Mouse (Mus musculus) brain, embryonic 14.5 days (tissue): Measurements from ENCODE around the gene Psip1. TPM values are rescaled to one million over a fixed set of nuclear protein-coding genes. Genes with fewer than 3 reads are reported as not detected.

ENCODE experiments used
- DNase-seq: peaks from one replicate; pipeline ENCODE4 v3.0.0-alpha.2; 2011; ENCODE audit warnings: low read depth
- CTCF ChIP-seq: fragments of 200-500 bp; IDR thresholded peaks from 2 replicates; pipeline ENCODE4 v1.5.1; 2012; ENCODE audit warnings: inconsistent platforms, mild to moderate bottlenecking, moderate library complexity, borderline replicate concordance; ENCODE audit not compliant: insufficient read depth, insufficient read length; ENCODE audit errors: extremely low read depth
- POLR2A ChIP-seq: fragments of 200-500 bp; IDR thresholded peaks from 2 replicates; pipeline ENCODE4 v1.6.1; 2012; ENCODE audit warnings: mild to moderate bottlenecking, inconsistent platforms, borderline replicate concordance; ENCODE audit not compliant: poor library complexity, insufficient read depth, insufficient read length, severe bottlenecking; ENCODE audit errors: extremely low read depth
- polyA plus RNA-seq: library from polyadenylated mRNA; depleted of rRNA; stranded (reverse); fragments of >200 nt; gene quantifications from 2 replicates; pipeline ENCODE4 v1.2.3, GENCODE M21; 2012

Psip1 gene
- polyA plus RNA-seq, 1 experiment, result 298 TPM

DNA sequence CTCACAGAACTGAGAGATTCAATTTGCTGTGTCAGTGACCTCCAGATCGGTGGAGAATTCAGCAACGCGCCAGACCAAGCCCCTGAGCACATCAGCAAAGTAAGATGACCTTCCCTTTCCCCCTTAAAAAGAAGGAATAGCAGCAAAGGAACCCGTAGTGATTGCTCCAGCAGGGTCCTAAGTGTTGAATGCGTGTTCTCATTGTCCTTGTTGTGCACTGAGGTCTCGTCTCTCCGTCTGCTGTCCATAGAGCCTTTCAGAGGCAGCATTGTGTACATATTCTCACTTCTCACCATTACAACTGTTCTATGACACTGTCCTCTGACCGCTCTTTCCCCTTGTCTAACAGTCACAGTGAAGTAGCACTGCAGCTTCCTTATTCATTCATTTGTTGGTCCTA is 49.9 kb downstream of the Psip1 start:
- TF ChIP-seq CTCF (no peak), POLR2A (no peak)
- no peak for DNase-seq

DNA sequence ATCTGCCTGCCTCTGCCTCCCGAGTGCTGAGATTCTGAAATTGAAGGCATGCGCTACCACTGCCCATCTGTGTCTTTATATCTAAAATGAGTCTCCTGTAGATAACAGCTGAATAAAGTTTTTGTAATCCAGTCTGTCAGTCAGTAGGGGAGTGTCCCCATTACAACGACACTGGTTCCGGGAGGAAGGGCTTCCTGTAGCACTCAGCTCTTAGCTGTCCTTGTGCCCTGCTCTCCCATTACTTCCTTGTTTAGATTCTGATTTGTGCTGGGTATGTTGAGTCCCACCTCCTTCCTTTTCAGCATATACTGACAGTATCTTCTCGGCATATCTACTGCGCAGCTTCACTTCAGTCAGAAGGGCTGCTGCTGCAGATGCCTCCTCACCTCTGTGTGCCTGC is 53.4 kb downstream of the Psip1 start:
- no peak for TF ChIP-seq CTCF
- TF ChIP-seq POLR2A, result no peak
- DNase-seq, result no peak

DNA sequence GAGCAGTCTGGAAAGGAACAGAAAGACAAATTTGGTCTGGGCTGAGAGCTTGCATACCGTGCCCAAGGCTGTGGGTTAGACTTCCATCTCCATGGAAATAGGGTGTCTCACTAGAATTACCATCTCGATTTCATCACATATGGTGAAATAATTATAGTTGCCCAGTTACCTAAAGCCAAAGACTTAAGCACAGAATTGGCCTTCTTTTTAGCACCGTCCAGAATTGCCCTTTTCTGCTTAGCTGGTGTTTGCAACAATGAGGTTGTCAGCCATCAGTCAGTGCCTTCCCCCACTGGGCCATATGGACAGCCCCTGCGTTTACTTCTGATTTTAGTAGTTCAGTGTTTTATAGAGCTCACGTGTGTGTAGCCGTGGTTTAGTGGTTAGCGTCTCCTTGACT is 54.3 kb downstream of the Psip1 start:
- no peak for DNase-seq
- TF ChIP-seq POLR2A (no peak), CTCF (no peak)

GRCm38 (mm10) chr4:83428845-83429244 is 57.4 kb downstream of the Psip1 start:
- no peak for DNase-seq
- TF ChIP-seq CTCF (peak; percentile 10; the same call in 1 of the 2 replicates), POLR2A (no peak)

DNA sequence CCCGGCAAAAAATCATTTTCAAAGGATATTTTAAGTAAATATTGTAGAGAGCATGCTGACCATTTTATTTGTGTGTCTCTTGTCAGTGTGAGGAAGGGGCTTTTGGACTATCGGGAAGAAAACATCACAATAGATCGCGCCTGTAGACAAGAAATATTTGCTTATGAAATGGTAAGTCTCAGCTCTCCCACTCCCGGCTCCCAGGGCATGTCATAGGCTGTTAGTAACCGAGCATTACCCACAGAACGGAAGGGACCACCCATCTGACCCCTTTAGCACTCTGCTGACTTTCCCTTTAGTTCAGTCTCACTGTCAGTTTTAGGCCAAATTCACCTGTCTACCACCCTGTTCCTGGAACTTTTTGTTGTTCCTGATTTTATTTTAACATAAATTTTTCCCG is 58.6 kb downstream of the Psip1 start:
- DNase-seq, result no peak
- TF ChIP-seq CTCF, result no peak
- TF ChIP-seq POLR2A, result no peak

GRCm38 (mm10) chr4:83427141-83427540 is 59.1 kb downstream of the Psip1 start:
- no peak for TF ChIP-seq CTCF

DNA sequence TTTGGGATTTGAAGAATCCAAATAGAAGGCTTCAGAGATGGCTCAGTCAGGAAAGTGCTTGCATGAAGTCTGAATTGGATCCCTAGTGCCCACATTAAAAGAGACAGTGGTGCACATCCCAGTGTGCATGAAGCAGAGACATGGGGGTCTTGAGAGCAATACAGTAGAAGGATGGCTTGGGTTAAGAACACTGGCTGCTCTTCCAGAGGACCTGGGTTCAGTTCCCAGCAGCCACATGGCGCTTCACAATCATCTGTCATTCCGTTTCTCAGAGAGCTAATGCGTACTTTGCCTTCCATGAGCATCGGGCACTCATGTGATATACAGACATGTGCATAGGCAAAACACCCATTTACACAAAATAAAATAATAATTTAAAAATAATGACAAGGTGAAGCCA is 61.1 kb downstream of the Psip1 start:
- TF ChIP-seq POLR2A, result no peak
- no peak for TF ChIP-seq CTCF
- no peak for DNase-seq

More at GRCm38 (mm10) chr4:83427141-83427540, 59.1 kb downstream of the Psip1 start:
- DNase-seq, result no peak

DNA sequence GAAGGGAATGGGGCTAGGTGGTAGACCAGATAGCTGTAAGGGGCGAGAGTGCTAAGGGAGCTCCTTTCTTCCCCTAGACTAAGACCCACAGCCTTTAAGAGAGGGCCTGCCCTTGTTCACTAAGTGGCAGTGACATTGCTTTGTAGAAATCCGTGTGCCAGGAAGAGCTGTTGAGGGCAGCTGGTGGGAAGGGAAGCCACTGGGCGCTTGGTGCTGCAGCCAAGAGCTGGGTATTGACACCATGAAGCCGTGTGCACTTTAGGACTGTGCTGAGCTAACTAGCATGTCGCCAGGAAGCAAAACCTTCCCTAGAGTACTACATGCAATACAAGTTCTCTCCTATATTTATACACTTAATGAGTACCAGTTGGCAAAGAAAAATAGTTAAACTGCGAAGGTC is 62.6 kb downstream of the Psip1 start:
- no peak for DNase-seq
- TF ChIP-seq CTCF (no peak), POLR2A (no peak)

GRCm38 (mm10) chr4:83418781-83419180 is 67.5 kb downstream of the Psip1 start:
- no peak for TF ChIP-seq CTCF
- no peak for TF ChIP-seq POLR2A
- DNase-seq, result no peak

DNA sequence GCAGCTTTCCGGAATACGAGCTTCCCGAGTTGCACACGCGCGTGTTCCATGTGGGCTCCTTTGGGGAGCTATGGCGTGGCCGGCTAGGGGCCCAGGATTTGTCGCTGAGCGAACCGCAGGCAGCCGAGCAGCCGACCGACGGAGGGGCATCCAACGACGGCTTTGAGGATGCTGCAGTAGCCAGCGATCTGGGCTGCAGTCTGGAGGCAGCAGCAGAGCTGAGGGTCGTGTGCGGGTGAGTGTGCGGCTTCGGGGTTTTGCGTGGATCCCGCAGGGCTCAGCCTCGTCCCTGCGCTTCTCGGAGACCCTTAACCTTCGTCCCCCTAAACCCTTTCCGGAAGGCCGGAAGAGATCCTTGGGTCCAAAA is 68.5 kb downstream of the Psip1 start:
- TF ChIP-seq CTCF (no peak), POLR2A (no peak)
- DNase-seq, result no peak

- TF ChIP-seq POLR2A (peak; percentile 72; the same call in 1 of the 2 replicates), CTCF (no peak)
- DNase-seq, result peak; percentile 99
Measured at GRCm38 (mm10) chr4:83417160-83417819, 69.0 kb downstream of the Psip1 start, which contains the start of gene Snapc3. TSS of gene Snapc3 (plus strand) at chr4:83417724.

DNA sequence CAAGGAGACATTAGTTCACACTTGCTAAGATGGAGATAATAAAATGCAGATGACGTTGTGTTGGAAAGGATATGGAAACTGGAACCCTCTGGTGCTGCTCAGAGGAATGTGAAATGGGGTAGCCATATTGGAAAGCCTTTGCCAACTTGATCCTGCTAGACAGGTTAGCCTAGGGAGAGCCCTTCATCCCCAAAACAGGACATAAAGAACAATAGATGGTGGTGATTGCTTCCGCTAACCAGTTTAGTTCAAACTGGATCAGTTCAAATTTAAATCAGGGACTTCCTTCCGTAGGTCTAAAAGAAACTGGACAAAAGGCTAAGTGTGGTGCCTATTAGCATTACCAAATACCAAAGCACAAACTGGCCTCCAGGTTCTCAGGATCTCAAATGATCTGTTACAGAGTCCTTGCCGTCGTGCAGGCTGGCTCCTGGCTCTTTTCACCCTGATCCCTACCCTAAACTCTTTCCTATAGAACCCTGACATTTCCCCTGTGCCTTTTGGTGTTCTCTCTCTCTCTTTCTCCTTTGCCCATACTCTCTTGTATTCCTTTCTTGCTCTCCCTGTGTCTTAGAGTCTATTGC is 71.9 kb downstream of the Psip1 start:
- no peak for DNase-seq
- TF ChIP-seq CTCF (no peak), POLR2A (no peak)
